Mouse (Mus musculus) intestine, embryonic 15.5 days (tissue): ENCODE measurements around the gene Zic3. TPM values are rescaled to one million over a fixed set of nuclear protein-coding genes. Genes with fewer than 3 reads are reported as not detected.

Experiments
- ATAC-seq: fragments of 200-750 bp; cut with Nextera tagmentation; 2 replicates; pipeline ENCODE4 v1.8.0; 2017; ENCODE audit warnings: moderate TSS enrichment, moderate library complexity
- H3K27ac ChIP-seq: fragments of 300-500 bp; sonication (generic); 2 replicates; pipeline ENCODE4 v1.5.1; 2015; ENCODE audit warnings: mild to moderate bottlenecking, inconsistent platforms
- H3K27me3 ChIP-seq: fragments of 300-500 bp; sonication (generic); replicated peaks from 2 replicates; pipeline ENCODE4 v1.6.1; 2015; ENCODE audit warnings: inconsistent platforms
- H3K36me3 ChIP-seq: fragments of 300-500 bp; sonication (generic); 2 replicates; pipeline ENCODE4 v1.6.1; 2015; ENCODE audit warnings: inconsistent platforms
- H3K4me1 ChIP-seq: fragments of 300-500 bp; sonication (generic); replicated peaks from 2 replicates; pipeline ENCODE4 v1.6.1; 2015; ENCODE audit warnings: inconsistent platforms
- H3K4me2 ChIP-seq: fragments of 300-500 bp; sonication (generic); replicated peaks from 2 replicates; pipeline ENCODE4 v1.6.1; 2015; ENCODE audit warnings: mild to moderate bottlenecking, inconsistent platforms
- H3K4me3 ChIP-seq: fragments of 300-500 bp; sonication (generic); replicated peaks from 2 replicates; pipeline ENCODE4 v1.5.1; 2015; ENCODE audit warnings: inconsistent platforms
- H3K9ac ChIP-seq: fragments of 300-500 bp; sonication (generic); 2 replicates; pipeline ENCODE4 v1.6.1; 2015; ENCODE audit warnings: inconsistent platforms
- H3K9me3 ChIP-seq: fragments of 300-500 bp; sonication (generic); 2 replicates; pipeline ENCODE4 v1.6.1; 2016; ENCODE audit warnings: inconsistent platforms
- whole genome bisulfite sequencing: fragments of 180-500 bp; shearing (Covaris S2); methylation state at CpG from one replicate; pipeline ENCODE4 v1.1.7; 2015; 5-methylcytosine and 5-hydroxymethylcytosine counted together
- polyA plus RNA-seq: library from polyadenylated mRNA; unstranded; fragments of >200 nt; fragmentation: Nextera tagmentation; extraction: Ambion mirVana; gene quantifications from 2 replicates; pipeline ENCODE4 v1.2.1, GENCODE M21; 2015

Gene Zic3
- polyA plus RNA-seq, 1 experiment from 2014 or later: not detected

GRCm38 (mm10) chrX:58030100-58030834 is 7.8 kb downstream of the Zic3 start:
- peak overlapping the region; percentile 35 for H3K4me3 ChIP-seq
- ATAC-seq: peak; percentile 92
- H3K27me3 ChIP-seq: peaks cover 49% of the 10 kb centered on the region
- no peaks in the 10 kb centered on the region for H3K9me3 ChIP-seq
- no peak overlapping the region for H3K27ac ChIP-seq
- H3K4me2 ChIP-seq: peak overlapping the region; percentile 60
- no peaks in the 10 kb centered on the region for H3K36me3 ChIP-seq
- H3K9ac ChIP-seq: no peak overlapping the region
- peaks cover 10% of the 10 kb centered on the region; the same call in 1 of the 2 replicates for H3K4me1 ChIP-seq
- 16% methylated on average over 48 of the region's 48 CpGs for WGBS

- peak; percentile 34; the same call in 1 of the 2 replicates for ATAC-seq
Measured at GRCm38 (mm10) chrX:58030835-58031670, 8.6 kb downstream of the Zic3 start.

GRCm38 (mm10) chrX:58031671-58032605 is 9.4 kb downstream of the Zic3 start:
- WGBS: 20% methylated on average over 52 of the region's 56 CpGs
- Histone ChIP-seq H3K36me3 (no peaks in the 10 kb centered on the region), H3K4me2 (peak overlapping the region; percentile 60), H3K4me1 (peaks cover 10% of the 10 kb centered on the region; the same call in 1 of the 2 replicates), H3K4me3 (peak overlapping the region; percentile 19), H3K9me3 (no peaks in the 10 kb centered on the region), H3K27ac (no peak overlapping the region), H3K9ac (no peak overlapping the region), H3K27me3 (peaks cover 43% of the 10 kb centered on the region)
- peak; percentile 9; the same call in 1 of the 2 replicates for ATAC-seq

More at GRCm38 (mm10) chrX:58030835-58031670, 8.6 kb downstream of the Zic3 start:
- no peak overlapping the region for H3K9ac ChIP-seq
- peak overlapping the region; percentile 35 for H3K4me3 ChIP-seq
- peaks cover 45% of the 10 kb centered on the region for H3K27me3 ChIP-seq
- H3K36me3 ChIP-seq: no peaks in the 10 kb centered on the region
- H3K4me2 ChIP-seq: peak overlapping the region; percentile 60
- H3K9me3 ChIP-seq: no peaks in the 10 kb centered on the region
- peaks cover 10% of the 10 kb centered on the region; the same call in 1 of the 2 replicates for H3K4me1 ChIP-seq
- 20% methylated on average over 56 of the region's 56 CpGs for WGBS
- no peak overlapping the region for H3K27ac ChIP-seq

- no peaks in the 10 kb centered on the region for H3K36me3 ChIP-seq
- H3K4me3 ChIP-seq: no peak overlapping the region
- 17% methylated on average over 7 of the region's 7 CpGs for WGBS
- H3K27ac ChIP-seq: no peak overlapping the region
- H3K9ac ChIP-seq: no peak overlapping the region
- peaks cover 10% of the 10 kb centered on the region; the same call in 1 of the 2 replicates for H3K4me1 ChIP-seq
- H3K27me3 ChIP-seq: peaks cover 43% of the 10 kb centered on the region
- H3K4me2 ChIP-seq: no peak overlapping the region
- no peak for ATAC-seq
- H3K9me3 ChIP-seq: no peaks in the 10 kb centered on the region
Measured at GRCm38 (mm10) chrX:58032622-58033021, 10.1 kb downstream of the Zic3 start.

- peaks cover 44% of the 10 kb centered on the region for H3K27me3 ChIP-seq
- ATAC-seq: no peak
Measured at GRCm38 (mm10) chrX:58033521-58033920, 11.0 kb downstream of the Zic3 start.

GRCm38 (mm10) chrX:58038061-58039007 is 15.8 kb downstream of the Zic3 start:
- Histone ChIP-seq H3K4me1 (no peaks in the 10 kb centered on the region), H3K4me3 (peak overlapping the region; percentile 30), H3K9me3 (no peaks in the 10 kb centered on the region), H3K9ac (no peak overlapping the region), H3K27me3 (peaks cover 17% of the 10 kb centered on the region), H3K4me2 (peak overlapping the region; percentile 54), H3K27ac (no peak overlapping the region), H3K36me3 (no peaks in the 10 kb centered on the region)
- WGBS: 14% methylated on average over 68 of the region's 70 CpGs
- ATAC-seq: 0 out of 2 replicates have a peak, but pooled peaks have one; percentile 15

More at GRCm38 (mm10) chrX:58033521-58033920, 11.0 kb downstream of the Zic3 start:
- no peak overlapping the region for H3K4me3 ChIP-seq
- H3K9me3 ChIP-seq: no peaks in the 10 kb centered on the region
- H3K4me2 ChIP-seq: no peak overlapping the region
- H3K9ac ChIP-seq: no peak overlapping the region
- no peaks in the 10 kb centered on the region for H3K36me3 ChIP-seq
- peaks cover 10% of the 10 kb centered on the region; the same call in 1 of the 2 replicates for H3K4me1 ChIP-seq
- no peak overlapping the region for H3K27ac ChIP-seq
- 14% methylated on average over 22 of the region's 22 CpGs for WGBS

GRCm38 (mm10) chrX:58039703-58040102 is 17.2 kb downstream of the Zic3 start:
- 33% methylated on average over 4 of the region's 4 CpGs for WGBS
- Histone ChIP-seq H3K36me3 (no peaks in the 10 kb centered on the region), H3K4me1 (no peaks in the 10 kb centered on the region), H3K27me3 (peaks cover 17% of the 10 kb centered on the region), H3K9me3 (no peaks in the 10 kb centered on the region), H3K9ac (no peak overlapping the region), H3K4me3 (no peak overlapping the region), H3K4me2 (no peak overlapping the region), H3K27ac (no peak overlapping the region)
- no peak for ATAC-seq

- H3K9me3 ChIP-seq: no peaks in the 10 kb centered on the region
- H3K4me2 ChIP-seq: no peak overlapping the region
- no peak overlapping the region for H3K4me3 ChIP-seq
- no peak overlapping the region for H3K27ac ChIP-seq
- no peaks in the 10 kb centered on the region for H3K36me3 ChIP-seq
- peaks cover 17% of the 10 kb centered on the region for H3K27me3 ChIP-seq
- H3K9ac ChIP-seq: no peak overlapping the region
- WGBS: 52% methylated on average over 3 of the region's 3 CpGs
- H3K4me1 ChIP-seq: no peaks in the 10 kb centered on the region
- no peak for ATAC-seq
Measured at GRCm38 (mm10) chrX:58041865-58042264, 19.4 kb downstream of the Zic3 start.

GRCm38 (mm10) chrX:58042512-58042911 is 20.0 kb downstream of the Zic3 start:
- Histone ChIP-seq H3K4me2 (no peak overlapping the region), H3K4me1 (no peaks in the 10 kb centered on the region), H3K36me3 (no peaks in the 10 kb centered on the region), H3K9me3 (no peaks in the 10 kb centered on the region), H3K27me3 (peaks cover 14% of the 10 kb centered on the region), H3K27ac (no peak overlapping the region), H3K9ac (no peak overlapping the region), H3K4me3 (no peak overlapping the region)
- 71% methylated on average over 4 of the region's 4 CpGs for WGBS
- ATAC-seq: no peak
